Mouse (Mus musculus) embryonic fibroblast, embryonic 13.5 days (primary cell): ENCODE results near the gene Swi5.

Source experiments
- CTCF ChIP-seq: IDR thresholded peaks from 2 replicates; pipeline ENCODE4 v1.5.1; 2011; ENCODE audit warnings: mild to moderate bottlenecking, control low read depth, low read length, moderate library complexity, borderline replicate concordance; ENCODE audit not compliant: insufficient read depth
- POLR2A ChIP-seq: IDR thresholded peaks from 2 replicates; pipeline ENCODE4 v1.6.1; 2011; ENCODE audit warnings: low read depth, mild to moderate bottlenecking, control low read depth, low read length, moderate library complexity

- TF ChIP-seq POLR2A: no peak
- TF ChIP-seq CTCF: no peak
Observed at GRCm38 (mm10) chr2:32328911-32329460, 41.1 kb upstream of the Swi5 start.
